Mouse (Mus musculus) brown adipose tissue, adult 24 weeks (tissue): Measurements from ENCODE around the gene Abcc4. TPM values are rescaled to one million over a fixed set of nuclear protein-coding genes. Genes with fewer than 3 reads are reported as not detected.
"Not testable (repeated sequence)": the region's sequence is repeated elsewhere in the genome, so short reads cannot be mapped to it uniquely, and the experiment has no call there.

Source experiments
- H3K27ac ChIP-seq: fragments of 200-500 bp; replicated peaks from 2 replicates; pipeline ENCODE4 v1.5.1; 2012; ENCODE audit warnings: low read depth, mild to moderate bottlenecking, low read length
- H3K4me1 ChIP-seq: fragments of 200-500 bp; 2 replicates; pipeline ENCODE4 v1.6.1; 2012; ENCODE audit warnings: low read length, mixed read lengths; ENCODE audit not compliant: control insufficient read depth, insufficient read depth, insufficient read length
- H3K4me3 ChIP-seq: fragments of 200-500 bp; 2 replicates; pipeline ENCODE4 v1.5.1; 2012; ENCODE audit warnings: low read depth, mild to moderate bottlenecking, low read length, moderate library complexity; ENCODE audit not compliant: insufficient read depth
- polyA plus RNA-seq: library from polyadenylated mRNA; stranded (reverse); fragments of >200 nt; gene quantifications from 2 replicates; pipeline ENCODE4 v1.2.4, GENCODE M21; 2012; ENCODE audit not compliant: missing spikeins, insufficient read depth, insufficient read length

Gene Abcc4
- polyA plus RNA-seq, 1 experiment, result 6.8 TPM

- H3K4me1 ChIP-seq, result no peaks in the 10 kb centered on the region
- no peak overlapping the region for H3K27ac ChIP-seq
- no peak overlapping the region for H3K4me3 ChIP-seq
Observed at GRCm38 (mm10) chr14:118649895-118650256, 56.1 kb downstream of the Abcc4 start.

- Histone ChIP-seq H3K27ac (no peak overlapping the region; the same call in 1 of the 2 replicates), H3K4me3 (no peak overlapping the region)
Observed at GRCm38 (mm10) chr14:118649199-118649894, 56.7 kb downstream of the Abcc4 start.

GRCm38 (mm10) chr14:118642940-118643591, 63.0 kb downstream of the Abcc4 start:
- H3K4me3 ChIP-seq, H3K4me1 ChIP-seq: not testable (repeated sequence)

More at GRCm38 (mm10) chr14:118649199-118649894, 56.7 kb downstream of the Abcc4 start:
- no peaks in the 10 kb centered on the region for H3K4me1 ChIP-seq

GRCm38 (mm10) chr14:118642140-118642539, 63.9 kb downstream of the Abcc4 start:
- no peak overlapping the region for H3K27ac ChIP-seq
- H3K4me1 ChIP-seq, result no peaks in the 10 kb centered on the region
- H3K4me3 ChIP-seq, result no peak overlapping the region

More at GRCm38 (mm10) chr14:118642940-118643591, 63.0 kb downstream of the Abcc4 start:
- H3K27ac ChIP-seq, result not testable (repeated sequence)

- H3K27ac ChIP-seq, result no peak overlapping the region
- no peak overlapping the region for H3K4me3 ChIP-seq
- 0 out of 2 replicates have a peak, but pooled peaks cover 4% of the 10 kb centered on the region for H3K4me1 ChIP-seq
Observed at GRCm38 (mm10) chr14:118638447-118639275, 67.4 kb downstream of the Abcc4 start.

GRCm38 (mm10) chr14:118635493-118636183, 70.4 kb downstream of the Abcc4 start:
- Histone ChIP-seq H3K27ac (no peak overlapping the region), H3K4me3 (no peak overlapping the region), H3K4me1 (0 out of 2 replicates have a peak, but pooled peaks cover 4% of the 10 kb centered on the region)

- Histone ChIP-seq H3K27ac (no peak overlapping the region), H3K4me3 (no peak overlapping the region), H3K4me1 (no peaks in the 10 kb centered on the region)
Observed at GRCm38 (mm10) chr14:118629649-118630048, 76.4 kb downstream of the Abcc4 start.

GRCm38 (mm10) chr14:118621449-118621789, 84.6 kb downstream of the Abcc4 start:
- Histone ChIP-seq H3K27ac (no peak overlapping the region), H3K4me1 (no peaks in the 10 kb centered on the region), H3K4me3 (no peak overlapping the region)

GRCm38 (mm10) chr14:118620773-118621448, 85.1 kb downstream of the Abcc4 start:
- H3K27ac ChIP-seq, result no peak overlapping the region
- no peaks in the 10 kb centered on the region for H3K4me1 ChIP-seq
- H3K4me3 ChIP-seq, result no peak overlapping the region

GRCm38 (mm10) chr14:118616698-118617311, 89.2 kb downstream of the Abcc4 start:
- no peaks in the 10 kb centered on the region for H3K4me1 ChIP-seq
- no peak overlapping the region for H3K4me3 ChIP-seq
- no peak overlapping the region for H3K27ac ChIP-seq

- Histone ChIP-seq H3K4me1 (no peaks in the 10 kb centered on the region), H3K27ac (no peak overlapping the region), H3K4me3 (no peak overlapping the region)
Observed at GRCm38 (mm10) chr14:118613734-118614133, 92.3 kb downstream of the Abcc4 start.

GRCm38 (mm10) chr14:118611714-118612113, 94.3 kb downstream of the Abcc4 start:
- Histone ChIP-seq H3K4me1 (no peaks in the 10 kb centered on the region; the same call in 1 of the 2 replicates), H3K27ac (no peak overlapping the region), H3K4me3 (no peak overlapping the region)

- Histone ChIP-seq H3K4me3 (no peak overlapping the region), H3K27ac (no peak overlapping the region), H3K4me1 (peaks cover 2% of the 10 kb centered on the region)
Observed at GRCm38 (mm10) chr14:118610786-118611185, 95.2 kb downstream of the Abcc4 start.

GRCm38 (mm10) chr14:118608816-118609465, 97.1 kb downstream of the Abcc4 start:
- H3K4me3 ChIP-seq, result no peak overlapping the region
- peaks cover 2% of the 10 kb centered on the region for H3K4me1 ChIP-seq
- no peak overlapping the region for H3K27ac ChIP-seq
